Mouse (Mus musculus) liver, adult 2 months (tissue): Measurements from ENCODE around the gene Bmp6.

Source experiments
- CTCF ChIP-seq: fragments of 200-500 bp; IDR thresholded peaks from 2 replicates; pipeline ENCODE4 v1.5.1; 2011; ENCODE audit warnings: low read depth, low read length, control low read depth
- POLR2A ChIP-seq: fragments of 200-500 bp; IDR thresholded peaks from 2 replicates; pipeline ENCODE4 v1.6.1; 2011; ENCODE audit warnings: low read length, control low read depth; ENCODE audit not compliant: insufficient read depth; ENCODE audit errors: extremely low read depth

DNA sequence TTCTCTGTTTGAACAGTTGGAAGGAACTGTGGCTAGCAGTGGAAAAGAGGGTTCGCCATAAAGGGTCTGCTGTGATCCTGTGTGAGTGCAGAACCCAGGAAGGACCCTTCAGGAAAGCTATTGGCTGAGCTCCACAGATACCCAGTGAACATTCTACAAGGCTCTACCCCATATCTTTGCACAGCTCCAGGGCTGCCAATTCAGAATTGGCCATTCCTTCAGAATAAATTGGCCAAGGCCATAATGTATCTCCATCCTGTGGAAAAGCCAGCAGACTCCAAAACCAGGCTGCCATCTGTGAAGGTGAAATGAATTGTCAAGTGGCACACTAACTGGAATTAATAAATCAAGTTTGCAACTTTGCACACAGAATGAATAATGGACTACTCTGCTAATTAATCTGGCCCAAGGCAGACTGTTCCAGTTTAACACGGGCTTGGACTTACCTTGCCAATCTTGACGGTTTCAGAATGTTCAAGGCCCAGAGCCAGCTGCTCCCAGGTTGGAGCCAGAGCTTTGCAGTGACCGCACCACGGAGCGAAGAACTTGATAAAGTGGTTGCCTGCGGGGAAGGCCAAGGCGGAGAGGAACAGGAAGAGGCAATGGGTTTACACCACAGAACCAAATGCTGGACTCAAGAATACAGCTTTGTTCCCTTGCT lies 164.9 kb downstream of the Bmp6 start:
- TF ChIP-seq CTCF (no peak), POLR2A (no peak)
